Mouse (Mus musculus) embryonic facial prominence, embryonic 13.5 days (tissue): ENCODE measurements around the gene Ptgs2. TPM values are rescaled to one million over a fixed set of nuclear protein-coding genes. Genes with fewer than 3 reads are reported as not detected.

Experiments used
- ATAC-seq: fragments of 200-750 bp; cut with Nextera tagmentation; 2 replicates; pipeline ENCODE4 v1.8.0; 2017; ENCODE audit warnings: low read depth; ENCODE audit not compliant: insufficient number of reproducible peaks, insufficient read depth, low FRiP score, low TSS enrichment
- H3K27ac ChIP-seq: fragments of 300-500 bp; sonication (generic); 2 replicates; pipeline ENCODE4 v1.5.1; 2015; ENCODE audit warnings: moderate library complexity, mild to moderate bottlenecking, inconsistent platforms
- H3K27me3 ChIP-seq: fragments of 300-500 bp; sonication (generic); 2 replicates; pipeline ENCODE4 v1.6.1; 2015; ENCODE audit warnings: mild to moderate bottlenecking, inconsistent platforms
- H3K36me3 ChIP-seq: fragments of 300-500 bp; sonication (generic); 2 replicates; pipeline ENCODE4 v1.6.1; 2015; ENCODE audit warnings: mild to moderate bottlenecking, inconsistent platforms
- H3K4me1 ChIP-seq: fragments of 300-500 bp; sonication (generic); 2 replicates; pipeline ENCODE4 v1.6.1; 2015; ENCODE audit warnings: inconsistent platforms
- H3K4me2 ChIP-seq: fragments of 300-500 bp; sonication (generic); 2 replicates; pipeline ENCODE4 v1.6.1; 2015; ENCODE audit warnings: moderate library complexity, mild to moderate bottlenecking, inconsistent platforms
- H3K4me3 ChIP-seq: fragments of 300-500 bp; sonication (generic); 2 replicates; pipeline ENCODE4 v1.5.1; 2015; ENCODE audit warnings: mild to moderate bottlenecking, inconsistent platforms
- H3K9ac ChIP-seq: fragments of 300-500 bp; sonication (generic); 2 replicates; pipeline ENCODE4 v1.6.1; 2015; ENCODE audit warnings: mild to moderate bottlenecking, inconsistent platforms
- H3K9me3 ChIP-seq: fragments of 300-500 bp; sonication (generic); 2 replicates; pipeline ENCODE4 v1.6.1; 2016; ENCODE audit warnings: inconsistent platforms
- WGBS: fragments of 180-500 bp; shearing (Covaris S2); methylation state at CpG from one replicate; pipeline ENCODE4 v1.1.7; 2015; ENCODE audit warnings: mixed read lengths; 5-methylcytosine and 5-hydroxymethylcytosine counted together
- polyA plus RNA-seq: library from polyadenylated mRNA; unstranded; fragments of >200 nt; fragmentation: Nextera tagmentation; extraction: Ambion mirVana; gene quantifications from 2 replicates; pipeline ENCODE4 v1.2.1, GENCODE M21; 2015

Ptgs2 gene
- polyA plus RNA-seq, 1 experiment from 2014 or later = 0.22 TPM

DNA sequence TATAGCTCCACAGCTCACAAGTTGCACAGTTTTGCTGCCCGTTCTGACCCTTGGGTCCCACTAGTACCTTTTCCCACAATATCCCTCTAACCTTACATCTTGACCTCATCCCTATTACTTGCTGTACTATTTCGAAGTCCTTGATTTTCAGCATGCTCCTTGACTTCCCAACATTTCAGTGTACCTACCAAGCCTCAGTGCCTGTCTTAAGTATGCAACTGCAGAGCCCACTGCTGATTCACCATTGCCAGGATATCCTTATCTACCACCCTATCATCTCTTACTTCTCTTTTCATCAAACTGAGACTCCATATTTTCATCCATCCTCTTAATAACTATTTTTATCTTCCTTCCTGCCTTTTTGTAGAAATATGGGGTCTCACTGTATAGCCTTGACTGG is 9.8 kb downstream of the Ptgs2 start:
- WGBS = 82% methylated on average over 2 of the region's 2 CpGs
- Histone ChIP-seq H3K27ac (no peak overlapping the region), H3K4me2 (no peak overlapping the region), H3K9ac (no peak overlapping the region), H3K4me1 (no peaks in the 10 kb centered on the region), H3K9me3 (no peaks in the 10 kb centered on the region), H3K36me3 (no peaks in the 10 kb centered on the region), H3K4me3 (no peak overlapping the region), H3K27me3 (no peaks in the 10 kb centered on the region)
- no peak for ATAC-seq

- H3K9me3 ChIP-seq = no peaks in the 10 kb centered on the region
- H3K4me1 ChIP-seq = no peaks in the 10 kb centered on the region
- no peak overlapping the region for H3K4me3 ChIP-seq
- H3K36me3 ChIP-seq = no peaks in the 10 kb centered on the region
- H3K27me3 ChIP-seq = no peaks in the 10 kb centered on the region
- H3K27ac ChIP-seq = no peak overlapping the region
- no peak overlapping the region for H3K9ac ChIP-seq
- no peak overlapping the region for H3K4me2 ChIP-seq
- ATAC-seq = no peak
- WGBS = 58% methylated on average over 7 of the region's 7 CpGs
Observed at GRCm38 (mm10) chr1:150115352-150115751, 15.5 kb downstream of the Ptgs2 start.

- 77% methylated on average over 5 of the region's 5 CpGs for WGBS
- Histone ChIP-seq H3K27me3 (no peaks in the 10 kb centered on the region), H3K4me3 (no peak overlapping the region), H3K9ac (no peak overlapping the region), H3K36me3 (no peaks in the 10 kb centered on the region), H3K4me1 (no peaks in the 10 kb centered on the region), H3K9me3 (no peaks in the 10 kb centered on the region), H3K27ac (no peak overlapping the region), H3K4me2 (no peak overlapping the region)
- ATAC-seq = no peak
Observed at GRCm38 (mm10) chr1:150118352-150118751, 18.5 kb downstream of the Ptgs2 start.

DNA sequence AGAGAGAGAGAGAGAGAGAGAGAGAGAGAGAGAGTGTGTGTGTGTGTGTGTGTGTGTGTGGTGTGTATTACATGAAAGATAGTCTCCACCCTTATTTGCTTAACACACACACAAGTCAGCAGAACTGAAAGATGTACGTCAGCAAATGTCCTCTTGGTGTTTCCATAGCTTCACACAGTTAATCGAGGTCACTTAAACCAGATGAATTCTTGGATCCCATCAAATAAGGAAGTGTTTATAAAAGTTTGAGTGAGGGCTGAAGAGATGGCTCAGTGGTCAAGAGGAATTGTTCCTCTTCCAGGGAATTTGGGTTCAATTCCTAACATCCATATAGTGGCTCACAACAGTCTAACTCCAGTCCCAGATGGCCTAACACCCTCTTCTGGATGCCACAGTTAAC is 25.7 kb downstream of the Ptgs2 start:
- Histone ChIP-seq H3K4me3 (no peak overlapping the region), H3K4me1 (no peaks in the 10 kb centered on the region), H3K9me3 (0 out of 2 replicates have a peak, but pooled peaks cover 7% of the 10 kb centered on the region), H3K9ac (no peak overlapping the region), H3K27me3 (no peaks in the 10 kb centered on the region), H3K4me2 (no peak overlapping the region), H3K36me3 (no peaks in the 10 kb centered on the region), H3K27ac (no peak overlapping the region)
- WGBS = 89% methylated on average over 2 of the region's 2 CpGs
- ATAC-seq = no peak

- Histone ChIP-seq H3K36me3 (no peaks in the 10 kb centered on the region), H3K4me1 (no peaks in the 10 kb centered on the region), H3K9ac (no peak overlapping the region), H3K27ac (peak overlapping the region; percentile 39; the same call in 1 of the 2 replicates), H3K27me3 (no peaks in the 10 kb centered on the region), H3K4me2 (no peak overlapping the region), H3K9me3 (0 out of 2 replicates have a peak, but pooled peaks cover 7% of the 10 kb centered on the region), H3K4me3 (no peak overlapping the region)
- ATAC-seq = no peak
- WGBS = 80% methylated on average over 6 of the region's 6 CpGs
Observed at GRCm38 (mm10) chr1:150130070-150130469, 30.2 kb downstream of the Ptgs2 start.

DNA sequence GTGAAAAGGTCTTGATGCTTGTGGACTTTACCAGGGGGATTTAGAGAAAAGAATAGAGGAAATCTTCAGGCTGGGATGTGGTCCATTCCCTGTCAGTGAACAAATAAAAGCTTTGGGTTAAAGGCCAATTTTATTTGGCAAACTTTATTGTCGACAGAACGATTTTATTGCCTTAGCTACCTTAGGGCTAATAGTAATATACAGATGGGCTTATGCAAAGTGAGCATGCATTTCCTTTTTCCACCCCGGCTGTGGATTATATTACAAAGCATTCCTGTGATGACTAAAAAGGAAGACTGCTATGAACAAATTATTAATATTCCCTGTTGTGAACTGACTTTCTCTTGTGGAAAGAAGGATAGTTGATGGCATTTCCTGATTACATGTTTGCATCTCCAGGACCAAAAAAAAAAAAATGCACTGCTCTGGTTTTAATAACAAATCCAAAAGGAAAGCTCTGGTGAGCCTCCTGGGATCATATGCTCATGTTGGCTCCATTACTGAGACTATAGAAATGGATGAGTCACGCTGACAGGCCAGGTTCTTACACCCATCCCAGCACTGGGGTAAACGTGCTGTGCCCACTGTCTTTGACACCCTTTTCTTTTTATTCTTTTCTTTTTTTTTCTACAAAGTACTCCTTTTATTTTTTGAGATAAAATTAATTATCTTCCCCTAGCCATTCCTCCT is 30.9 kb downstream of the Ptgs2 start:
- no peak overlapping the region for H3K4me2 ChIP-seq
- 0 out of 2 replicates have a peak, but pooled peaks cover 7% of the 10 kb centered on the region for H3K9me3 ChIP-seq
- no peak for ATAC-seq
- no peak overlapping the region for H3K9ac ChIP-seq
- no peaks in the 10 kb centered on the region for H3K36me3 ChIP-seq
- WGBS = 48% methylated on average over 5 of the region's 5 CpGs
- H3K27ac ChIP-seq = no peak overlapping the region
- H3K27me3 ChIP-seq = no peaks in the 10 kb centered on the region
- H3K4me1 ChIP-seq = no peaks in the 10 kb centered on the region
- no peak overlapping the region for H3K4me3 ChIP-seq

DNA sequence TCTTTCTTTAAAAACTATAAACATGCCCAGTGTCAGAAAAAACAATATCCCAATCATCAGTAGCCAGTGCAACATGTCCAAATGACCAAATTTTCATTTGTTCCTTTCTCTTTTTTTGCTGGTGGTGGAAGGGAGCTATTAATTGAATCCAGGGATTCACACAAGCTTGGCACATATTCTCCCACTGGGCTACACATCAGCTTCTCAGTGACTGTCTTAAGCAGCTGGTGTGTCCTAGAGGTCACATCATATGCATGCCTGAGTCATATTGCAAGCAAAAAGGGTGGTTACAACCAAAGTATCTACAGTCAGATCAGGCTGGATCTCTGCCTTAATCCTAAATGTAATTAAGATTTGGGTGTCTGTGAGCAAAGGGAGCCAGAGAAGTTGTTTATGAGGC is 35.5 kb downstream of the Ptgs2 start:
- Histone ChIP-seq H3K4me1 (no peaks in the 10 kb centered on the region), H3K9ac (no peak overlapping the region), H3K4me3 (no peak overlapping the region), H3K27ac (no peak overlapping the region), H3K4me2 (no peak overlapping the region), H3K9me3 (no peaks in the 10 kb centered on the region), H3K36me3 (no peaks in the 10 kb centered on the region), H3K27me3 (no peaks in the 10 kb centered on the region)
- ATAC-seq = no peak

DNA sequence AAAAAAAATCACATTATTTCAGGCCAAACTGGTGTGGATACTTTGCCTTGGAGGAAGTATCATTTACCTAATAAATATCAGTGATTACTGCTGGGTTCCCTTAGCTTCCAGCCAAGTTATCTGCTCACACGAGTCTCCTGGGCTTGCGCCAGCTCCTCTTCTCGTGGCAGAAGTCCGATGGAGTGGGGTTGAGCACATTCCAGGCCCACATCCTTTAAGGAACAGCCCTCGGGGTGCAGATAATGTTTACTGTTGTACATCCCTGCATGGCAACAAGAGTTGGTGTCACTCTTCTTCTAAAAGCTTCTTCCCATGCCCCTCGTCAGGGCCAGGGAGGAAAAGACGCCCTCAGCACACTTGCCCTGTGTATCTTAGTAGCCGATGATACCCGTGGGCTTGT is 39.9 kb downstream of the Ptgs2 start:
- Histone ChIP-seq H3K9me3 (no peaks in the 10 kb centered on the region), H3K27ac (no peak overlapping the region), H3K36me3 (no peaks in the 10 kb centered on the region), H3K4me3 (no peak overlapping the region), H3K27me3 (no peaks in the 10 kb centered on the region), H3K9ac (no peak overlapping the region), H3K4me1 (no peaks in the 10 kb centered on the region), H3K4me2 (no peak overlapping the region)
- ATAC-seq = no peak
- 65% methylated on average over 9 of the region's 9 CpGs for WGBS

DNA sequence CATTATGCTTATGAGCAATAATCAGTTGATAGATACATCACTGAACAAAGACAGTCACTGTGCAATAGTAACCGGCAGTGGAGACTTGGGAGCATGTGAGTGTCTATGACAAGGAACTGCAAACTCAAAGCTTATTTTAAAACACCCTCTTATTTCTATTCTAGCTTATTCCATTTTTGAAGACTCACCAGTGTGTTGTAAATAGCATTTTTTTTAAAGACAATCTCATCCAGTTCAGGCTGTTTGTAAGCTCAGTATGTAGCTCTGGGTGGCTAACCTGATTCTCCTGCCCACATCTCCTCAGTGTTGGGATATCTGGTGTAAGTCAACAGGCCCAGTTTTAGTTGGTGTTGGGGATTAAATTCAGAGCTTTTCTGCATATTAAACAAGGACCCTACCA is 42.1 kb downstream of the Ptgs2 start:
- no peak for ATAC-seq
- H3K4me1 ChIP-seq = no peaks in the 10 kb centered on the region
- H3K27ac ChIP-seq = no peak overlapping the region
- no peak overlapping the region for H3K4me3 ChIP-seq
- no peak overlapping the region for H3K4me2 ChIP-seq
- H3K9ac ChIP-seq = no peak overlapping the region
- WGBS = 91% methylated on average over 1 of the region's 1 CpGs
- H3K36me3 ChIP-seq = no peaks in the 10 kb centered on the region
- no peaks in the 10 kb centered on the region for H3K27me3 ChIP-seq
- H3K9me3 ChIP-seq = no peaks in the 10 kb centered on the region

DNA sequence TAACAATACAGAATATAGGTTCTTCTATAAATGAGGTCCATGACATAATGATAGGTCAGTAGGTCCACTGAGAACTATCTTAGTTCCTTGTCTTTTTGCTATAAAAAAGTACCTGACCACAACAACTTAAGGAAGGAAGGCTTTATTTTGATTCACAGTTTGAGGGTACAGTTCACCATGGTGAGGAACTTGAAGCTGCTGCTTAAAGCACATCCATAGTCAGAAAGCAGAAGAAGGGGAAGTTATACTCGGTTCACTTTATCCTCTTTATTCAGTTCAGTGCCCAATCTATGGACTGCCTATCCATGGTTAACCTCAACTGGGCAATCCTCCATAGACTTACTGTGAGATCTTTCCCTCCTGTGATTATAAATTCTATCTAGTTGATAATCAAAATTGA is 43.7 kb downstream of the Ptgs2 start:
- ATAC-seq = no peak
- WGBS = 55% methylated on average over 1 of the region's 1 CpGs

DNA sequence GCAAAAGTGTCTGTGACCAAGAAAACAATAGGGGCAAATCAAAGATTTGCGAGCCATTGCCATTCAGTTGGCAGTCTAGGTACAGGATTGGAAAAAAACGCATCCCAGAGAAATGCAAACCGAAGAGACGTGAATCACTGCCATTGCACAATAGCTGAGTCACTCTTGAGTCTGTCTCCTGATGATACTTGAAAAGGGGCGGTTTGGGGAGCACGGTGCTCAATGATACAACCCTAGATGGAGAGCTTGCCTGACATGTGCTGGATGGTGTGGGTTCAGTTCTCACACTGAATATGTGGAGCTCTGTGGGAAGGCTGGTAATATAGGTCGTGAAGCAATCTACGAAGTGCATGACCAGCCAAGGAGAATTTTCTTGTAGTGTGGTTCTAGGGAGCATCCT is 45.2 kb downstream of the Ptgs2 start:
- H3K27me3 ChIP-seq = no peaks in the 10 kb centered on the region
- H3K27ac ChIP-seq = no peak overlapping the region
- 92% methylated on average over 8 of the region's 8 CpGs for WGBS

More for the DNA sequence above, 43.7 kb downstream of the Ptgs2 start:
- H3K36me3 ChIP-seq = no peaks in the 10 kb centered on the region
- H3K4me2 ChIP-seq = no peak overlapping the region
- no peak overlapping the region for H3K9ac ChIP-seq
- no peaks in the 10 kb centered on the region for H3K4me1 ChIP-seq
- H3K27ac ChIP-seq = no peak overlapping the region
- H3K4me3 ChIP-seq = no peak overlapping the region
- no peaks in the 10 kb centered on the region for H3K27me3 ChIP-seq
- no peaks in the 10 kb centered on the region for H3K9me3 ChIP-seq

DNA sequence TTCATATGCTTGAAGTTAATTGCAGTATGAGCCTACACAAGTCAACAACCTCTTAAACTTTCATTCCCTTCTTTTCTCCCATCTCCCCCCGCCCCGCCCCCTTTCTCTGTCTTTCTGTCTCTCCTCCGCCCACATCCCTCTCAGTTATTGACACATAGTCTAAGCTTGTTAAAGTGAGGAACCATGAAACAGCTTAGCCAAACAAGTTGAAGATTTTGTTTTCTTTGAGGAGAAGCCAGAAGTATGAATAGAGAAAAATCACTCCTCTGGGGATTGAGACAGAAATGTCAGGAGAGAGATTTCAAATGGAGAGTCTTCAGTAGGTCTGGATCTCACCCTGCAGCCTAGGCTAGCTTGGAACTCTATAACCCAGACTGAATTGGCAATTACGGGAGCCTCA is 47.4 kb downstream of the Ptgs2 start:
- ATAC-seq = no peak
- Histone ChIP-seq H3K4me2 (no peak overlapping the region), H3K27me3 (no peaks in the 10 kb centered on the region), H3K4me1 (no peaks in the 10 kb centered on the region), H3K9ac (no peak overlapping the region), H3K27ac (no peak overlapping the region), H3K4me3 (no peak overlapping the region), H3K36me3 (no peaks in the 10 kb centered on the region), H3K9me3 (no peaks in the 10 kb centered on the region)
- WGBS = 77% methylated on average over 4 of the region's 4 CpGs

More for the DNA sequence above, 45.2 kb downstream of the Ptgs2 start:
- Histone ChIP-seq H3K4me1 (no peaks in the 10 kb centered on the region), H3K9ac (no peak overlapping the region), H3K9me3 (no peaks in the 10 kb centered on the region), H3K36me3 (no peaks in the 10 kb centered on the region), H3K4me3 (no peak overlapping the region), H3K4me2 (no peak overlapping the region)
- no peak for ATAC-seq
